In the genomic region with DNA sequence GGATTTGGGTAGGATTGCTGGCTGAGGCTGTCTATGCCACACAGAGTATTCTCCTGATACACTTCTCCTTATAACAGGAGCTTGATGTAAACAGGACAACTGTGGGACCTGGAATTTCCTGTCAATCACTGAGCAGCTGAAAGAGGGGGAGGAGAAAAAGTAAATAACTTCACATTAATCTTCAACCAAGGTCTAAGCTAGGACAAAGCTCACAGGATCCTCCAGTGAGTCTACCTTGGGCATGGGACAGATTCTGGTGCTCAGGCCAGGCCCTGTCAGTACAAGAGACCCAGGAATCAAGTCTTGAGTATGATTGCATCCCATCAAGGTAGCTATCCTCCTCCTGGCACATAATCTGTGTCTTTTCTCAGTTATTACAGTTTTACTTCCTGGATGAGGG, we compare ENCODE assay signal across 27 mouse cellular contexts.
DNase-seq lines count a peak whose midpoint lies in the region; ATAC-seq and TF ChIP-seq lines count a peak whose summit lies in the region.
"Had no signal": no experiment of that assay in that cellular context is flagged by ENCODE, and none has a peak within 500 bp of the region (broad histone marks: within the 10 kb centered on the region; RNA-seq: fewer than 3 reads in every experiment).

No protein-coding gene starts in this region.

- no peaks in the 10 kb centered on the region for H3K9me3 ChIP-seq in lung, embryonic 14.5 days (ENCODE audit: low read depth, low read length)
- H3K9me3 ChIP-seq in kidney, embryonic 15.5 days (replicated peaks) = no peaks in the 10 kb centered on the region
- H3K9me3 ChIP-seq in liver, embryonic 12.5 days (replicated peaks) = no peaks in the 10 kb centered on the region
- H3K9me3 ChIP-seq: embryonic facial prominence, embryonic 13.5 days; forebrain, embryonic 12.5 days; heart, embryonic 15.5 days; hindbrain, embryonic 13.5 days; midbrain, embryonic 15.5 days; neural tube, embryonic 13.5 days had no signal

- peak; percentile 13 for DNase-seq in lung, embryonic 14.5 days
- DNase-seq in lung, postnatal 10 days = no peak
- DNase-seq in cerebellum, adult 11-12 months = no peak
- DNase-seq in frontal cortex, adult 2 months (ENCODE audit: extremely low spot score in 1 of 2, low spot score in 1 of 2) = no peak
- DNase-seq: adrenal gland, adult 2 months; cerebellum, adult 2 months; cerebellum, postnatal 25 days; embryo, embryonic 11 days; heart, postnatal 36 days; left cerebral cortex, postnatal 4 days; right cerebral cortex, adult 18-20 months; right cerebral cortex, postnatal 4 days; thymus, adult 2 months; thymus, postnatal 4 days had no signal

- 0 out of 2 replicates have a peak, but pooled peaks cover 4% of the 10 kb centered on the region for H3K4me1 ChIP-seq in lung, embryonic 14.5 days (ENCODE audit: insufficient read depth)
- H3K4me1 ChIP-seq in kidney, embryonic 15.5 days = peaks cover 16% of the 10 kb centered on the region
- H3K4me1 ChIP-seq in liver, embryonic 12.5 days = no peaks in the 10 kb centered on the region
- H3K4me1 ChIP-seq: heart, embryonic 15.5 days; hindbrain, embryonic 13.5 days; midbrain, embryonic 15.5 days had no signal

- no peaks in the 10 kb centered on the region for H3K27me3 ChIP-seq in lung, embryonic 14.5 days (ENCODE audit: insufficient read depth, low read length)
- H3K27me3 ChIP-seq in kidney, embryonic 15.5 days = no peaks in the 10 kb centered on the region
- H3K27me3 ChIP-seq in liver, embryonic 12.5 days (replicated peaks) = no peaks in the 10 kb centered on the region
- H3K27me3 ChIP-seq: embryonic facial prominence, embryonic 13.5 days; heart, embryonic 15.5 days; hindbrain, embryonic 13.5 days; midbrain, embryonic 15.5 days; neural tube, embryonic 13.5 days; Patski had no signal

- peak overlapping the region; percentile 25; the same call in 1 of the 2 replicates for H3K27ac ChIP-seq in lung, embryonic 14.5 days (ENCODE audit: low read depth)
- H3K27ac ChIP-seq in kidney, embryonic 15.5 days = peak overlapping the region; percentile 54; the same call in 1 of the 2 replicates
- no peak overlapping the region for H3K27ac ChIP-seq in liver, embryonic 12.5 days
- H3K27ac ChIP-seq: embryonic facial prominence, embryonic 13.5 days; forebrain, embryonic 12.5 days; heart, embryonic 15.5 days; hindbrain, embryonic 13.5 days; midbrain, embryonic 15.5 days; neural tube, embryonic 13.5 days had no signal

- H3K4me3 ChIP-seq in lung, embryonic 14.5 days (ENCODE audit: low read depth, low read length) = no peak overlapping the region
- no peak overlapping the region for H3K4me3 ChIP-seq in kidney, embryonic 15.5 days (replicated peaks)
- no peak overlapping the region for H3K4me3 ChIP-seq in liver, embryonic 12.5 days
- H3K4me3 ChIP-seq: embryonic facial prominence, embryonic 13.5 days; erythroblast, embryonic 14.5 days; forebrain, embryonic 12.5 days; heart, embryonic 15.5 days; hindbrain, embryonic 13.5 days; midbrain, embryonic 15.5 days; myocyte; neural tube, embryonic 13.5 days had no signal

- TF ChIP-seq CTCF in lung, embryonic 14.5 days (IDR thresholded peaks at IDR 0.05; ENCODE audit: low read depth) = no peak

- no peak overlapping the region for H3K4me2 ChIP-seq in lung, embryonic 14.5 days
- H3K4me2 ChIP-seq in kidney, embryonic 15.5 days = no peak overlapping the region
- no peak overlapping the region for H3K4me2 ChIP-seq in liver, embryonic 12.5 days
- H3K4me2 ChIP-seq: embryonic facial prominence, embryonic 13.5 days; forebrain, embryonic 12.5 days; heart, embryonic 15.5 days; hindbrain, embryonic 13.5 days; midbrain, embryonic 15.5 days; neural tube, embryonic 13.5 days had no signal

- H3K9ac ChIP-seq in lung, embryonic 14.5 days = no peak overlapping the region
- H3K9ac ChIP-seq in kidney, embryonic 15.5 days = no peak overlapping the region
- H3K9ac ChIP-seq in liver, embryonic 12.5 days = no peak overlapping the region
- H3K9ac ChIP-seq: embryonic facial prominence, embryonic 13.5 days; forebrain, embryonic 12.5 days; heart, embryonic 15.5 days; hindbrain, embryonic 13.5 days; midbrain, embryonic 15.5 days; neural tube, embryonic 13.5 days had no signal

- no peak for ATAC-seq in lung, embryonic 14.5 days (ENCODE audit: insufficient read depth)
- peak; percentile 58; the same call in 1 of the 2 replicates for ATAC-seq in kidney, embryonic 15.5 days (replicated peaks; ENCODE audit: low FRiP score)
- ATAC-seq in liver, embryonic 12.5 days = peak; percentile 58; the same call in 1 of the 2 replicates
- 0 out of 2 replicates have a peak, but pooled peaks have one; percentile 27 for ATAC-seq in monocyte, adult 5-6 weeks (replicated peaks; ENCODE audit: insufficient number of reproducible peaks, low FRiP score, low TSS enrichment, poor library complexity, severe bottlenecking)
- ATAC-seq in megakaryocyte, adult 5-6 weeks (ENCODE audit: poor library complexity, severe bottlenecking) = no peak
- ATAC-seq: midbrain, embryonic 15.5 days; Patski had no signal

- H3K36me3 ChIP-seq in lung, embryonic 14.5 days (ENCODE audit: insufficient read depth) = no peaks in the 10 kb centered on the region
- H3K36me3 ChIP-seq in kidney, embryonic 15.5 days = no peaks in the 10 kb centered on the region
- H3K36me3 ChIP-seq in liver, embryonic 12.5 days = no peaks in the 10 kb centered on the region
- H3K36me3 ChIP-seq: embryonic facial prominence, embryonic 13.5 days; forebrain, embryonic 12.5 days; heart, embryonic 15.5 days; hindbrain, embryonic 13.5 days; midbrain, embryonic 15.5 days; neural tube, embryonic 13.5 days had no signal

Comparison
In these comparisons a context has a peak if more than half of its experiments do, and no peak if none do; other contexts are left out.
1. ATAC-seq: peak in kidney, embryonic 15.5 days (single experiment), liver, embryonic 12.5 days (single experiment) and monocyte, adult 5-6 weeks (single experiment); none in lung, embryonic 14.5 days (single experiment) and megakaryocyte, adult 5-6 weeks (single experiment).